Mouse (Mus musculus): ENCODE data around the gene Aga. TPM values are rescaled to one million over a fixed set of nuclear protein-coding genes. Genes with fewer than 3 reads are reported as not detected.
"Not testable (repeated sequence)": the region's sequence is repeated elsewhere in the genome, so short reads cannot be mapped to it uniquely, and the experiment has no call there.

Aga gene
- polyA plus RNA-seq (2012; rRNA removed): 7.3 and 8.1 TPM in 2 replicates

GRCm38 (mm10) chr8:53511551-53512127 is at the start of gene Aga:
Aga (plus strand) TSS chr8:53511727.
- no peak within 1 kb of the TSS for H3K27ac ChIP-seq (ENCODE audit: insufficient read depth, low read length)

GRCm38 (mm10) chr8:53489063-53489462 is 22.5 kb upstream of the Aga start:
- Histone ChIP-seq H3K4me1 (ENCODE audit: control insufficient read depth, insufficient read depth, low read length) (no peaks in the 10 kb centered on the region), H3K27ac (ENCODE audit: insufficient read depth, low read length) (no peak overlapping the region), H3K27me3 (ENCODE audit: control insufficient read depth, insufficient read depth, low read length) (no peaks in the 10 kb centered on the region), H3K4me3 (replicated peaks; ENCODE audit: insufficient read depth, low read depth, low read length) (no peak overlapping the region)
- no peak for TF ChIP-seq CTCF (IDR thresholded peaks at IDR 0.05; ENCODE audit: borderline replicate concordance, insufficient read depth, low read depth, low read length)
- TF ChIP-seq POLR2A (IDR thresholded peaks at IDR 0.05; ENCODE audit: borderline replicate concordance, insufficient read depth, low read length): no peak
- 31% methylated on average over 2 of the region's 2 CpGs for WGBS
- peak in 1 of 2 experiments; percentile 12 for DNase-seq

More at GRCm38 (mm10) chr8:53511551-53512127, at the start of gene Aga:
- peak within 1 kb of the TSS; percentile 79 for H3K4me3 ChIP-seq (replicated peaks; ENCODE audit: insufficient read depth, low read depth, low read length)
- TF ChIP-seq POLR2A (IDR thresholded peaks at IDR 0.05; ENCODE audit: borderline replicate concordance, insufficient read depth, low read length) (0 out of 2 replicates have a peak, but pooled peaks have one; percentile 22), CTCF (IDR thresholded peaks at IDR 0.05; ENCODE audit: borderline replicate concordance, insufficient read depth, low read depth, low read length) (no peak)
- WGBS: 1% methylated on average over 24 of the region's 24 CpGs
- H3K27me3 ChIP-seq (ENCODE audit: control insufficient read depth, insufficient read depth, low read length): no peaks in the 10 kb centered on the region
- DNase-seq: peak; percentile 84 to 86
- H3K4me1 ChIP-seq (ENCODE audit: control insufficient read depth, insufficient read depth, low read length): no peaks in the 10 kb centered on the region

- DNase-seq: no peak
- Histone ChIP-seq H3K27ac (ENCODE audit: insufficient read depth, low read length) (no peak overlapping the region), H3K4me1 (ENCODE audit: control insufficient read depth, insufficient read depth, low read length) (no peaks in the 10 kb centered on the region), H3K27me3 (ENCODE audit: control insufficient read depth, insufficient read depth, low read length) (no peaks in the 10 kb centered on the region), H3K4me3 (replicated peaks; ENCODE audit: insufficient read depth, low read depth, low read length) (no peak overlapping the region)
- 93% methylated on average over 1 of the region's 1 CpGs for WGBS
- TF ChIP-seq CTCF (IDR thresholded peaks at IDR 0.05; ENCODE audit: borderline replicate concordance, insufficient read depth, low read depth, low read length) (no peak), POLR2A (IDR thresholded peaks at IDR 0.05; ENCODE audit: borderline replicate concordance, insufficient read depth, low read length) (no peak)
Measured at GRCm38 (mm10) chr8:53496216-53496615, 15.3 kb upstream of the Aga start.

DNA sequence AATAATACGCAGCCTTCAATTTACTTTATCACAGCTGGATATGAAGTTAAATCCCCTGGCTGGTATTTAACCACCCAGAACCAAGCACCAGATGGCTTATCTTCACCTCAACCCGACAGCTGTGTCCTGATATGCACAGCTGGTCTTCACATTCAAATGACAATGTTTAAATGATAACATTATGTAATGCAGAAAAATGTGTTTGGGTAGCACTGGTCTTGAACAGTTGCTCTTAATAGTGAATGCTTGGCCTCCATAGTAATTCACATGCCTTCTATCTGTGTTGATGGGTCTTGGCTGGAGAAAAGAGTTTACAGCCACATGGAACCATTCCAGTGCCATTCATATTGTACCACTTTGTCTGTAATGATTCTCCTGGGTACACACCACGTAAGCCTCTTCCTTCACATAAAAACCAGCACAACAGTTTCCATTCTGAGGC is 14.6 kb upstream of the Aga start:
- no peak for TF ChIP-seq POLR2A (IDR thresholded peaks at IDR 0.05; ENCODE audit: borderline replicate concordance, insufficient read depth, low read length)
- no peak for TF ChIP-seq CTCF (IDR thresholded peaks at IDR 0.05; ENCODE audit: borderline replicate concordance, insufficient read depth, low read depth, low read length)
- no peak for DNase-seq
- WGBS: 59% methylated on average over 3 of the region's 3 CpGs

DNA sequence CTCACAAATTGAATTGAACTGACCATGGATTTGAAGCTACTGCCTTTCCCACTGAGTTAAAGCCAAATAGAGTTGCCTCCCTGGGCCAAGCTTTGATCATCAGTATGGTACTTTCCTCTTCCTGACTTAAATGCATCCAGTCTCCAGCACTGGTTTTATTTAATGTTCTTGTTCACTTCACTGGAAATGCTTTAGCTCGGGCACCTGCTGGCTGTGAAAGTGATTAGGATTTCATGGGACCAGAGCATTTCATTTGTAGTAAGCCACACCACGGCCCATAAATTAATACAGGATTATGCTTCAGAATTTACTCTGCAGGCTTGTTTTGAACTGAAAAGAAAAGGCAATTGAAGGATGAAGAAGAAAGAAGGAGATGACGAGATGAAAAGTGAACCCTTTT is 26.5 kb downstream of the Aga start:
- 35% methylated on average over 3 of the region's 3 CpGs for WGBS
- H3K27ac ChIP-seq (ENCODE audit: insufficient read depth, low read length); H3K27me3 ChIP-seq (ENCODE audit: control insufficient read depth, insufficient read depth, low read length); H3K4me1 ChIP-seq (ENCODE audit: control insufficient read depth, insufficient read depth, low read length); DNase-seq; H3K4me3 ChIP-seq (replicated peaks; ENCODE audit: insufficient read depth, low read depth, low read length): not testable (repeated sequence)

More for the DNA sequence above, 14.6 kb upstream of the Aga start:
- Histone ChIP-seq H3K27ac (ENCODE audit: insufficient read depth, low read length) (no peak overlapping the region), H3K4me1 (ENCODE audit: control insufficient read depth, insufficient read depth, low read length) (no peaks in the 10 kb centered on the region), H3K4me3 (replicated peaks; ENCODE audit: insufficient read depth, low read depth, low read length) (no peak overlapping the region), H3K27me3 (ENCODE audit: control insufficient read depth, insufficient read depth, low read length) (no peaks in the 10 kb centered on the region)

- WGBS: 49% methylated on average over 2 of the region's 2 CpGs
Measured at GRCm38 (mm10) chr8:53539585-53539984, 28.1 kb downstream of the Aga start.

DNA sequence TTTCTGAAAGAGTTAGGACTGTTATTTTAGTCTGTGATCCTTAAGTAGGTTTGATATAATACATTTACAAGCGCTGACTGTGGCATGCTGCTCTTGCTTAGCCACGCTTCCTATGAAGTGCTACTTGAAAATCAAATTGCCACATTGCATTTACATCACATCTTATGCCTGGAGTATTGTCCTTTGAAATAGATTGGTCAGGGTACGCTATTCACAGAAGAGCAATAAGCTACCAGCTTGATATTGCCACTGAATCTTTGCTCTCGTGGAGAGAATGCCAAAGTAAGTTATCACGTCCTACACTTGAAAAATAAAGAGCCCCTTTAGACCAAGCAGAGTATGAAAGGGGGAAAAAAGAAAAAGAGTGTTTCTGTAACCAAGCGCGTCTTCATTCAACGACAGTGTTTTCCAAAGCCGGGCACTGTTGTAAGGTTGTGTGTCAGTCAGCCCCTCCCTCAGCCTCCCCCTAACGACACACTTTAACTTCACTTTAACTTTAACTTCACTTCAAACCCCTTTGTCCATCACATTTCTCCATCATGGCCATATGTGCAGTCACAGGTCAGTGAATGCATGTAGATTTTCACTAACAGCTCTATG is 51.0 kb downstream of the Aga start:
- no peaks in the 10 kb centered on the region for H3K27me3 ChIP-seq (ENCODE audit: control insufficient read depth, insufficient read depth, low read length)
- 42% methylated on average over 10 of the region's 10 CpGs for WGBS

More at GRCm38 (mm10) chr8:53539585-53539984, 28.1 kb downstream of the Aga start:
- no peak for DNase-seq
- Histone ChIP-seq H3K4me1 (ENCODE audit: control insufficient read depth, insufficient read depth, low read length) (no peaks in the 10 kb centered on the region), H3K27ac (ENCODE audit: insufficient read depth, low read length) (no peak overlapping the region), H3K4me3 (replicated peaks; ENCODE audit: insufficient read depth, low read depth, low read length) (no peak overlapping the region), H3K27me3 (ENCODE audit: control insufficient read depth, insufficient read depth, low read length) (no peaks in the 10 kb centered on the region)
- TF ChIP-seq POLR2A (IDR thresholded peaks at IDR 0.05; ENCODE audit: borderline replicate concordance, insufficient read depth, low read length): no peak
- TF ChIP-seq CTCF (IDR thresholded peaks at IDR 0.05; ENCODE audit: borderline replicate concordance, insufficient read depth, low read depth, low read length): no peak

DNA sequence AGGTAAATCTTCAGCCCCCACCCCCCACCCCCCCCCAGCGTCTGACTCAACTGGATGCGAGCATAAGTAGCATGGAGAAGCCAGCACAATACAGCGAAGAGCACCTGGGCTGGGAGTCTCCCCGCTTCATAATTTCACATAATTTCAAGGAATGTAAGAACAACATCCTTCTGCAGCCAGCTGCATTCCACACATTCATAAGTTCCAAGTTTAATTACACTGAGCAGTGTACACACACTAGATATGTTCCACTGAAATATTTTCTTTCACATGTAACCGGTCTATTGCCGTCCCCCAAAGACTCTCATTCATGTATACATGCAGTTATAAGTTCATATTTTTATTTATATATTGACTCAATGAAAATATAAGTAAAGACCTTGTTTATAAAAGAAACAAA is 54.7 kb downstream of the Aga start:
- 86% methylated on average over 6 of the region's 6 CpGs for WGBS
- no peaks in the 10 kb centered on the region for H3K4me1 ChIP-seq (ENCODE audit: control insufficient read depth, insufficient read depth, low read length)
- no peak overlapping the region for H3K4me3 ChIP-seq (replicated peaks; ENCODE audit: insufficient read depth, low read depth, low read length)
- DNase-seq: no peak
- no peak overlapping the region for H3K27ac ChIP-seq (ENCODE audit: insufficient read depth, low read length)
- TF ChIP-seq POLR2A (IDR thresholded peaks at IDR 0.05; ENCODE audit: borderline replicate concordance, insufficient read depth, low read length) (no peak), CTCF (IDR thresholded peaks at IDR 0.05; ENCODE audit: borderline replicate concordance, insufficient read depth, low read depth, low read length) (no peak)
- no peaks in the 10 kb centered on the region for H3K27me3 ChIP-seq (ENCODE audit: control insufficient read depth, insufficient read depth, low read length)

More for the DNA sequence above, 51.0 kb downstream of the Aga start:
- DNase-seq: no peak
- TF ChIP-seq CTCF (IDR thresholded peaks at IDR 0.05; ENCODE audit: borderline replicate concordance, insufficient read depth, low read depth, low read length) (no peak), POLR2A (IDR thresholded peaks at IDR 0.05; ENCODE audit: borderline replicate concordance, insufficient read depth, low read length) (no peak)
- Histone ChIP-seq H3K4me1 (ENCODE audit: control insufficient read depth, insufficient read depth, low read length) (no peaks in the 10 kb centered on the region), H3K4me3 (replicated peaks; ENCODE audit: insufficient read depth, low read depth, low read length) (no peak overlapping the region), H3K27ac (ENCODE audit: insufficient read depth, low read length) (no peak overlapping the region)

Other genes with a start within 250 kb of the Aga start
- gene Neil3, start 127.3 kb downstream of the Aga start, polyA plus RNA-seq (2012; rRNA removed): 0.05 and 0.06 TPM in 2 replicates

Measured in cerebellum, adult 2 months (tissue).